Mouse (Mus musculus): ENCODE data around the gene Armh4.

DNA sequence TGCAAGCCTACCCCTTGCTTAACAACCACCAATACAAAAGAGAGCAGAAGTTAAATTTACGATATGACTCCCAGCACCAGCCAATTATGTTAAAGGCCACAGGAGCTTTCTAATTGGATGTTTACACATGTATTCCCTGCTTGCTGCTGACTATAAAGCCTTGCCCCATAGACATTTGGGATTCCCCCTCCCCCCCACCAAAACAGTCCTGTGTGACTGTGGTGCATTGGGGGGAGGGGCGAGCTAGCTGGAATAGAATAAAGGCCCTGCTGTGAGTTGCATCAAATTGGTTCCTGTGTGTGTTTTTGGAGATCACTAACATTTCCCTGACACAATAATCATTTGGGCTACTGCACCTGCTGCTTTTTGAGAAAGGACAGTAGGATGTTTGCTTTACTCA is 106.6 kb downstream of the Armh4 start:
- no peak for TF ChIP-seq CTCF (IDR thresholded peaks at IDR 0.05; ENCODE audit: borderline replicate concordance, insufficient read depth, low read length)
- TF ChIP-seq POLR2A (IDR thresholded peaks at IDR 0.05; ENCODE audit: low read depth, low read length): no peak

Data from embryonic fibroblast, embryonic 13.5 days (primary cell).